Mouse (Mus musculus) 416B (cell line): Measurements from ENCODE around the gene Figla.

Source experiments
- DNase-seq: peaks from one replicate; pipeline ENCODE4 v3.0.0; 2011; ENCODE audit warnings: low read depth

Gene Figla

GRCm38 (mm10) chr6:86028601-86029322 is 12.8 kb downstream of the Figla start, which contains the start of gene Add2:
Gene Add2, plus strand, starts transcription at chr6:86028681.
- no peak for DNase-seq

- no peak for DNase-seq
These were observed 13.3 kb downstream of the Figla start for GRCm38 (mm10) chr6:86029323-86029713.

- DNase-seq: peak; percentile 25
These were observed 15.6 kb downstream of the Figla start for GRCm38 (mm10) chr6:86031527-86031926.

- DNase-seq: no peak
These were observed 17.7 kb downstream of the Figla start for GRCm38 (mm10) chr6:86033635-86034034.

- DNase-seq: no peak
These were observed 22.9 kb downstream of the Figla start for GRCm38 (mm10) chr6:86038901-86039300.

GRCm38 (mm10) chr6:86040140-86040539 is 24.2 kb downstream of the Figla start:
- DNase-seq: no peak

- no peak for DNase-seq
These were observed 31.5 kb downstream of the Figla start for GRCm38 (mm10) chr6:86047510-86047909.

GRCm38 (mm10) chr6:86048509-86048908 is 32.5 kb downstream of the Figla start:
- DNase-seq: no peak

- DNase-seq: no peak
These were observed 34.8 kb downstream of the Figla start for GRCm38 (mm10) chr6:86050586-86051268.

GRCm38 (mm10) chr6:86052032-86052459 is 36.1 kb downstream of the Figla start:
- DNase-seq: peak; percentile 13

GRCm38 (mm10) chr6:86052556-86052955 is 36.6 kb downstream of the Figla start:
- no peak for DNase-seq

- DNase-seq: no peak
These were observed 37.1 kb downstream of the Figla start for GRCm38 (mm10) chr6:86053099-86053498.

GRCm38 (mm10) chr6:86053594-86053993 is 37.6 kb downstream of the Figla start:
- no peak for DNase-seq

GRCm38 (mm10) chr6:86058475-86058874 is 42.5 kb downstream of the Figla start:
- no peak for DNase-seq

- DNase-seq: peak; percentile 43
These were observed 43.3 kb downstream of the Figla start for GRCm38 (mm10) chr6:86059151-86059853.

GRCm38 (mm10) chr6:86060170-86060569 is 44.2 kb downstream of the Figla start:
- no peak for DNase-seq

GRCm38 (mm10) chr6:86062226-86062625 is 46.3 kb downstream of the Figla start:
- no peak for DNase-seq

GRCm38 (mm10) chr6:86062684-86063083 is 46.7 kb downstream of the Figla start:
- no peak for DNase-seq

GRCm38 (mm10) chr6:86064318-86065016 is 48.5 kb downstream of the Figla start:
- DNase-seq: no peak

GRCm38 (mm10) chr6:86066727-86067126 is 50.8 kb downstream of the Figla start:
- no peak for DNase-seq

GRCm38 (mm10) chr6:86067145-86067544 is 51.2 kb downstream of the Figla start:
- no peak for DNase-seq

GRCm38 (mm10) chr6:86069009-86069408 is 53.0 kb downstream of the Figla start:
- DNase-seq: no peak
